Mouse (Mus musculus) right cerebral cortex, adult 18-20 months (tissue): ENCODE data around the gene Gm8220.
"Not testable (repeated sequence)": the region's sequence is repeated elsewhere in the genome, so short reads cannot be mapped to it uniquely, and the experiment has no call there.

ENCODE experiments used
- DNase-seq: peaks from one replicate; pipeline ENCODE4 v3.0.0; 2022; ENCODE audit warnings: mixed read lengths

Gene Gm8220

GRCm38 (mm10) chr14:44285280-44285679 lies at the start of gene Gm8220:
TSS of gene Gm8220 (plus strand) at chr14:44285580.
- not testable (repeated sequence) for DNase-seq

DNA sequence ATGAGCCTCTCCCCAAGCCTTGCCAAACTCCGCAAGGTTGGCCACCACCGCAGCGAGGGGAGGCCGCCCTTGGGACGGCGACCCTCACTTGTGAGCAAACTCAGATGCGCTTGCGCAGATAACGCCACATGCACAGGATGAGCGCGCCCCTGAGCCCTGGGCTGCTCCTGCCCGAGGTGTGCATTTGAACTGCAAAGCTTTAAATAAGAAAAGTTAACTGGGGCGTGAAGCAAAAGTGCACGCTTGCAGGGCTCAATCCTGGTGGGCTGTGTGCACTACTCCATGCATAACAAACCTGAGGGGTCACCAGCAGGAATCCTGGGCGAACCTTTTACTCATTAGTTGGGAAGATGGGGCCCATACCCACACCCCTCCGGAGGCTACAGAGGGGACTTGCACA lies 37.3 kb upstream of the Gm8220 start:
- DNase-seq, result no peak

DNA sequence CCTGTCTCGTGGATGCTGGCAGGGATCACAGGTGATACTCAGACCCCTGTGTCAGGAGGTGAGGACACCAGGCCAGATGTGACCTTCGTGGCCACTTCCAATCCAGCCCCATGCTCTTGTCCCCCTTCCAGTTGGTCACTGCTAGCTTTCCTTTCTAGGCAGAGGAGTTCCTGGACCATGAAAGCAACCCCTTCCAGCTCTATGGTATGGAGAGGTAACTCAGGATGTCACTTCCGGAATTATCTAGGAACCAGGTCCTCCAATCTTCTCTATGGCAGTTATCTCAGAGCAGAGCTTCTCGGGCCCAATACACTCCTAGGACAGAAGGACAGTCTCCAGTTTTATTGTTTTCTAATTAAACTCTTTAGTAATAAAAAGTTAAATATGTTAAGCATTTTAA lies 26.7 kb downstream of the Gm8220 start:
- not testable (repeated sequence) for DNase-seq

- not testable (repeated sequence) for DNase-seq
Observed at GRCm38 (mm10) chr14:44338484-44338883, 53.1 kb downstream of the Gm8220 start, which contains the start of gene Gm5930. TSS of gene Gm5930 (minus strand) at chr14:44338584.
